Mouse (Mus musculus): Measurements from ENCODE around the gene Trp53.

DNA sequence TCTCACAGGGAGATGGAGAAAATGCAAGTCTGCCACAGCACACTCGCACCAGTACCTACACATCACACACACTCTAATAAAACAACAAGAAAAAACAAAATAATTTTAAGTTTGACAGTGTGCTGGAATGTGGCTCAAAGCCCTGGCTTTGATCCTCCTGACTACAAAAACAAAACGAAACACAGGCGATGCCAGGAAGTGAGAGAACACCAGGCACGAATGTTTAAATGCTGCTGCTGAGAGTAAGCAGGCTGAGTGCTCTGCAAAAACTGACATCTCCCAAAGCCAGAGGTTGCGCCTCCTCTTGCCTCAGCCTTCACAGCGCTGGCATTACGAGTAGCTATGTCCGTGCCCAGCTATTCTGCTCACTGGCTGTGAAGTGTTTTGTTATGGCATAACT, 15.0 kb upstream of the Trp53 start:
- no peak for TF ChIP-seq POLR2A (IDR thresholded peaks at IDR 0.05; ENCODE audit: control insufficient read depth, low read depth, low read length)
- TF ChIP-seq CTCF (IDR thresholded peaks at IDR 0.05; ENCODE audit: control insufficient read depth, insufficient read depth, insufficient replicate concordance, low read depth, low read length): no peak

All from testis, adult 2 months (tissue).